Mouse (Mus musculus): Measurements from ENCODE around the gene Txndc2.

GRCm38 (mm10) chr17:65656731-65657130, 14.8 kb upstream of the Txndc2 start:
- TF ChIP-seq GATA1 (IDR thresholded peaks at IDR 0.05; ENCODE audit: low read length), result no peak
- TF ChIP-seq TAL1 (IDR thresholded peaks at IDR 0.05; ENCODE audit: low read length), result no peak

All from erythroblast, embryonic 14.5 days (primary cell).